Mouse (Mus musculus) hindbrain, embryonic 15.5 days (tissue): ENCODE results near the gene Opcml. TPM values are rescaled to one million over a fixed set of nuclear protein-coding genes. Genes with fewer than 3 reads are reported as not detected.
A peak's percentile ranks its signal among the peaks of the same experiment; 100 is the strongest.

ENCODE experiments used
- ATAC-seq: fragments of 200-750 bp; cut with Nextera tagmentation; 2 replicates; pipeline ENCODE4 v1.8.0; 2017; ENCODE audit warnings: low read depth, moderate number of reproducible peaks, moderate TSS enrichment; ENCODE audit not compliant: low FRiP score
- H3K27ac ChIP-seq: fragments of 300-500 bp; sonication (generic); replicated peaks from 2 replicates; pipeline ENCODE4 v1.5.1; 2015; ENCODE audit warnings: mild to moderate bottlenecking, inconsistent platforms
- H3K27me3 ChIP-seq: fragments of 300-500 bp; sonication (generic); 2 replicates; pipeline ENCODE4 v1.6.1; 2015; ENCODE audit warnings: control low read depth, inconsistent platforms
- H3K36me3 ChIP-seq: fragments of 300-500 bp; sonication (generic); 2 replicates; pipeline ENCODE4 v1.6.1; 2015; ENCODE audit warnings: control low read depth, inconsistent platforms
- H3K4me1 ChIP-seq: fragments of 300-500 bp; sonication (generic); replicated peaks from 2 replicates; pipeline ENCODE4 v1.6.1; 2015; ENCODE audit warnings: control low read depth, inconsistent platforms
- H3K4me2 ChIP-seq: fragments of 300-500 bp; sonication (generic); 2 replicates; pipeline ENCODE4 v1.6.1; 2015; ENCODE audit warnings: moderate library complexity, mild to moderate bottlenecking, inconsistent platforms
- H3K4me3 ChIP-seq: fragments of 300-500 bp; sonication (generic); 2 replicates; pipeline ENCODE4 v1.5.1; 2015; ENCODE audit warnings: mild to moderate bottlenecking, inconsistent platforms
- H3K9ac ChIP-seq: fragments of 300-500 bp; sonication (generic); 2 replicates; pipeline ENCODE4 v1.6.1; 2015; ENCODE audit warnings: inconsistent platforms
- H3K9me3 ChIP-seq: fragments of 300-500 bp; sonication (generic); 2 replicates; pipeline ENCODE4 v1.6.1; 2016; ENCODE audit warnings: control low read depth, inconsistent platforms
- WGBS: fragments of 180-500 bp; shearing (Covaris S2); methylation state at CpG from one replicate; pipeline ENCODE4 v1.1.7; 2015; 5-methylcytosine and 5-hydroxymethylcytosine counted together
- polyA plus RNA-seq: library from polyadenylated mRNA; unstranded; fragments of >200 nt; fragmentation: Nextera tagmentation; extraction: Ambion mirVana; gene quantifications from 2 replicates; pipeline ENCODE4 v1.2.1, GENCODE M21; 2015

Gene Opcml
- polyA plus RNA-seq: 41.8 and 44.3 TPM in 2 replicates

DNA sequence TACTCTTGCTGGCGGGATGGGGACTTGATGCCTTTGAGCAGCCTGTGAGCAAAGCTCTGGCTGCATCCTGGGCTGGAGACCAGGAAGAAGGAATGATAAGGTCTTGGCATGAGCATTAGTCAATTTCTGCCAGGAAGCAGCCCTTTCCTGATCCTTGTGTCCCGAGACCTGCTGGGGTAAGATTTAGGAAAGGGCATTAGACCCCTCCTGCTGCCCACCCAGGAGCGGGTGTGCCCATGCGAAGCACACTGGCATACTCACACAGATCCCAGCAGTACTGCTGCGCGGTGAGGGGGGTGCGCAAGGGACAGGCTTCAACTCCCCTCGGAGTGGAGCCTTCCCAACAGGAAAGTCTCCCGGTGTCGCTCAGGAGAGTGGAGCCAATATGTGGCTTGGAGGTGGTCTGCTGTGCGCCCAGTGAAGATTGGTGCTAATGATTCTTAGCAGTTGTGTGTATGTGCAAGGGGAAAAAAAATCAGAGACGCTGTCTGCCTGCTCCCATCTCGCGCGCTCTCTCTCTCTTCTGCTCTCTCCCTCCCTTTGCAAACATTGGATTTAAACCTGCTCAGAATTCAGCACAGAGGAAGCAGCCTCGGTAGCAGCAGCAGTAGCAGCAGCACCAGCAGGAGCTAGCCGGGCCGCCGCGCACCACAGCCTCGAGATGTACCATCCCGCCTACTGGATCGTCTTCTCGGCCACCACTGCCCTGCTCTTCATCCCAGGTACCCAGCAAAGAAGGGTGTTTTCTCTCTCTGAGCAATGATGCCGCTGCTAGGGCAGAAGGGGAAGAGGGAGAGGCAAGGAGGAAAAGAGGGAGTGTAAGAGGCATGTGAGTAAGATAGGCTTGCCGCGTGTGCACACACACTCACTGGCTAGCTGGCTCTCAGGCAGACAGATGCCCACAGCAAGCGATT lies at the start of gene Opcml:
Gene Opcml, plus strand, starts transcription at position 51 of the 914 bp plus-strand sequence.
- under 1% methylated on average over 28 of the region's 28 CpGs for WGBS
- H3K4me2 ChIP-seq: peak within 1 kb of the TSS; percentile 71
- no peaks in the 10 kb centered on the region for H3K36me3 ChIP-seq
- peak within 1 kb of the TSS; percentile 56 for H3K4me3 ChIP-seq
- H3K27ac ChIP-seq: peak within 1 kb of the TSS; percentile 90
- H3K4me1 ChIP-seq: peaks cover 17% of the 10 kb centered on the region
- H3K9me3 ChIP-seq: no peaks in the 10 kb centered on the region
- ATAC-seq: peak; percentile 93
- peak within 1 kb of the TSS; percentile 54 for H3K9ac ChIP-seq
- peaks cover 11% of the 10 kb centered on the region for H3K27me3 ChIP-seq

DNA sequence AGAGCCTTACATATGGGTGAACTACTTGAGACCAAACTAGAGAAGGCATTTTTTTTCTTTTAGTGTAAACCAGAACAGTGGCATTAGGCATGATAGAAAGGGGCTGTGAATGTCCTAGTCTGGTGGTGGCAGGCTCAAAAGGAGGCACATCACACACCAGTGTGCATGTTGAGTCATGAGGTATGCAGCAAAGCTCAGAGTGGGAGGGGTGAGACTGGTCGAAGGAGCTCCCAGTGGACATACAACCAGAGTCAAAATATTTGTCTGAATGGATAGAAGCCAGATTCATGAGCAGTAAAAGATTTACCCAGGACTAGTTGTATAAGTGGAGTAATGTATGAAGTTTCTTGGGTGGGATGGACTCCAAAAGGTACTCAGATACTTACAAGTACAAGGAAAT lies 31.9 kb upstream of the Opcml start:
- no peaks in the 10 kb centered on the region for H3K9me3 ChIP-seq
- no peak overlapping the region for H3K4me3 ChIP-seq
- no peak overlapping the region for H3K27ac ChIP-seq
- no peaks in the 10 kb centered on the region for H3K4me1 ChIP-seq
- H3K9ac ChIP-seq: no peak overlapping the region
- no peaks in the 10 kb centered on the region for H3K27me3 ChIP-seq
- no peaks in the 10 kb centered on the region for H3K36me3 ChIP-seq
- ATAC-seq: no peak
- H3K4me2 ChIP-seq: no peak overlapping the region
- 79% methylated on average over 1 of the region's 1 CpGs for WGBS

DNA sequence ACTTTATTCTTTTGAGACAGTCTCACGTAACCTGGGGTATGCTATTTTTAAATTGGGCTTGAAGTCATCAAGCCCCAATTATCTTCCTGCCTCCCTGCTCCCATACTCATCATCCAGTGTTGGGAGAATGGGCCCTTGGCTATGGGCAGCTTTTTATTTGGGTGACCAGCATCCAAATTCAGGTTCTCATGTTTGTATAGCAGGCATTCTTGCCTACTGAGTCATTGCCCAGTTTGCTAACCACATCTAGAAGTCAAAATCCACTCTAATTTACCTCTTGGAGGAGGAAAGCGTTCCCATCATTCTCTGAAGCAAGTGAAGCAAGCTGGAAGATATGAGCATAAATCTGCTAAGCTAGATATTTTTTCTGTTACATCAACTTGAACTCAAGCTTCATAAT lies 29.4 kb upstream of the Opcml start:
- H3K36me3 ChIP-seq: no peaks in the 10 kb centered on the region
- H3K9me3 ChIP-seq: no peaks in the 10 kb centered on the region
- no peaks in the 10 kb centered on the region for H3K27me3 ChIP-seq
- H3K4me3 ChIP-seq: no peak overlapping the region
- H3K9ac ChIP-seq: no peak overlapping the region
- no peak overlapping the region for H3K4me2 ChIP-seq
- ATAC-seq: no peak
- no peaks in the 10 kb centered on the region for H3K4me1 ChIP-seq
- H3K27ac ChIP-seq: no peak overlapping the region
- 91% methylated on average over 2 of the region's 2 CpGs for whole genome bisulfite sequencing

DNA sequence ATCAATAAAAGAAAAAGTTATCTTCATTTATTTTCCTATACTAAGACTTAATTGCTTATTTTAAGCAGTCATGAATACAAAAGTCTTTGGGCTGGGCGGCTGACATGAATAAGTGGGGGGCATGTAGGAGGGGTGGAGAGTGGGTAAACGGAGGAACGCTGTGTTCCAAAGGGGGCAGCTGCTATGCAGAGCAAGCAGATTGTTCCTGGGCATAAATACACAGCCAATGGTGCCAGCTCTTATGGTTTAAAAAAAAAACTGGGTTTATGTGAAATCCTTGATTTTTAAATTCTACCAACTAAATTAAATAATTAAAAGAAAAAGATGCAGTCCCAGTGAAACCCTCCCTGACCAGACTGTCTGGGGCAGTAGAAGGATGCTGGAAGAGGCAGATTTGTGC lies 24.1 kb upstream of the Opcml start:
- Histone ChIP-seq H3K4me1 (no peaks in the 10 kb centered on the region), H3K36me3 (no peaks in the 10 kb centered on the region), H3K4me2 (no peak overlapping the region), H3K4me3 (no peak overlapping the region), H3K27ac (no peak overlapping the region), H3K9ac (no peak overlapping the region), H3K27me3 (no peaks in the 10 kb centered on the region), H3K9me3 (no peaks in the 10 kb centered on the region)
- 68% methylated on average over 3 of the region's 3 CpGs for WGBS
- no peak for ATAC-seq

DNA sequence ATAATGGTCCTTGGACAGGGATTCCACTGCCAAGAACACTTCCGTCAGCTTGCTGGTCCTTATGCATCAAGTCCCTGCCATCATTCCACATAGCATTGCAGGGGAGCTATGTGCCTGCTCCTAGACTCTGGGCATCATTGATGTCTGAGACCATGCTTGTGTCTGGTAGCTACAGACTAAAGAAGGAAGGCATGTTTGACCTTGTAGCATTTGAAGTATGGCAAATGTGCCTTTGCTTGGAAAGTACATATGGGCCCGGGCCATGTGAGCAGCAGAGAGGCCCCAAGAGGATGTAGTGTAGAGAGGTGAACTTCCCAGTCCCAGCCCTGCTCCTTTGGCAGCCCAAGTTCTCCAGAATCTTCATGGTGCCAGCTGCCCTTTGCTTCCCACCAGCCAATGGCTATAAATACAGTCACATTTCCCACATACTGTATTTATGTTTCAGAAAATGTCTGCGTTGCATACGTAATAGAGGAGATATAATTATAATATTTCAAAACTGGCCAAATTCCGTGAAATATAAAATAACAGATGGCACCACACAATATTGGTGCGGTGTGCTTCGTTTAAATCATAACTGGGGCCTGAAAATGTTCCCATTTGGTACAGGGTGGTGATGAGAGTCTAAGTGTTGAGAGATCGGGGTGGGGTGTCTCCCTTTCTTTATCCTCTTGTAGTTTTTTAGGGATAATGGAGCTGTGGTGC lies 23.2 kb upstream of the Opcml start:
- Histone ChIP-seq H3K4me1 (no peaks in the 10 kb centered on the region), H3K27ac (no peak overlapping the region), H3K36me3 (no peaks in the 10 kb centered on the region), H3K9me3 (no peaks in the 10 kb centered on the region), H3K4me2 (no peak overlapping the region), H3K9ac (no peak overlapping the region), H3K4me3 (no peak overlapping the region), H3K27me3 (no peaks in the 10 kb centered on the region)
- WGBS: 90% methylated on average over 8 of the region's 8 CpGs
- no peak for ATAC-seq

DNA sequence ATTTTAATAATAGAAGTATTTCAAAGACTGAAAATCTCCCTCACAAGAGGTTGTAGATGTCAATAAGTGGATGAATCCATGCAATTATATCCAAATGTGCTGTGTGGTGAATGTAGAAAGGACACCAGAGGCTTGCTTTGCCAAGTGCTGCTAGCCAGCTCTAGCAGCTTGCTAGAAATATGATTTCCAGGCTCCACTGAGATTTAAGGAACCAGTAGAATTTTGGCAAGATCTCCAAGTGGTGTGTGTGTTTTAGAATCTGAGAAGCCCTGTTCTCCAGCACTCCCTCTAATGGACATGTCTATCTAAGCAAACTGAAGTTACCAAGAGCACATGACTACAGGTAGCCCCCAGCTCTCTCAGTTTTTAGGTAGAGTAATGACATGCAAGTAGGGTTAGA lies 21.8 kb upstream of the Opcml start:
- no peak for ATAC-seq
- Histone ChIP-seq H3K4me3 (no peak overlapping the region), H3K9me3 (no peaks in the 10 kb centered on the region), H3K4me2 (no peak overlapping the region), H3K27ac (no peak overlapping the region), H3K27me3 (no peaks in the 10 kb centered on the region), H3K9ac (no peak overlapping the region), H3K4me1 (no peaks in the 10 kb centered on the region), H3K36me3 (no peaks in the 10 kb centered on the region)

DNA sequence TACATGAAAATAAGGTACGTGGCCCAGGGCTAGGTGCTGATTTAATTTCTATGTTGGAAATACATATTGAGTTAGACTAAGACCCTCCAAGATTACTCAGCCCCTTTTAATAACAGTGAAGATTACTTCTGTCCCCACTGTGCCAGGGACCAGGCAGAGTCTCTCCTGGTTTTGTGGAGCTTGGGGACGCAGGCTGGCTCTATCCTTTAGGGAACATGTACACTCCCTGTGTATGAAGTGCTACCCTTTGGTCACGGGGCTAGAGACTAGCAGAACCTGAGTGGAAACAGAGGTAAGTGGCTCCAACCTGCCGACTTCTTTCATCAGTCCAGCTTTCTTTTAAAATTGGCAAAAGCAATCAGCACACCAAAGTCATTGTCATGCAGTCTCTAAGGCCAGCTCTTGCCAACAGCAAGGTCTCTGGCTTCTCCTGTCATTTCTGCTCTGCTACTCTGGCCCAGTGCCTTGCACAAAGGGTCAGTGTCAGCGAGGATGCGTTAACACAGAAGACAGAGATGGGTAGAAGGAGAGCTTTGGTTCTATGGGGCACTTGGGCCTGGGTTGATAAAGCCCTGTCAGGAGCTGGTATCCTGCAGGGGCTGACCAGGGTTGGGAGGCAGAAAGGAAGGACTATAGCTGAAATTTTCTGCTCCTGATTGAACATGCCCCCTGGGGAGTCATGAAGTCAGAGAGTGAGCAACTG lies 9.1 kb upstream of the Opcml start:
- Histone ChIP-seq H3K36me3 (no peaks in the 10 kb centered on the region), H3K4me3 (no peak overlapping the region), H3K9me3 (no peaks in the 10 kb centered on the region), H3K27ac (no peak overlapping the region), H3K4me2 (no peak overlapping the region), H3K9ac (no peak overlapping the region), H3K27me3 (0 out of 2 replicates have a peak, but pooled peaks cover 3% of the 10 kb centered on the region), H3K4me1 (peaks cover 6% of the 10 kb centered on the region; the same call in 1 of the 2 replicates)
- 40% methylated on average over 6 of the region's 6 CpGs for WGBS
- ATAC-seq: 0 out of 2 replicates have a peak, but pooled peaks have one; percentile 19

DNA sequence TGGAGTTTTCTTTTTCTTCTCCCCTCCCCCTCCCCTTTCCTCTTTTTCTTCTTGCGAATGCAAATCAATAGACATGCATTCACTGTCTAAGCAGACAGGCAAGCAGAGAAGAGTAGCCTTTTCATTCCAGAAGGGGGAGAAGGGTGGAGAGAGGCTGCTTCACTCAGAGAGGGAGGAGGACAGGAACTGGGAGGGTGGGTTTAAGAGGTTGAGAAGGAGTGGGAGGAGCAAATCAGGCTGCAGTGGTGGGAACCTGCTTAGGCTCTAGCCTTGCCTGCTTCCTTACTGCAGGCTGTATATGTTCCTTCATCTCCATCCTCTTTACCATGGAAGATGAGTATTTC lies 8.6 kb upstream of the Opcml start:
- WGBS: 0% methylated on average over 1 of the region's 1 CpGs
- H3K36me3 ChIP-seq: no peaks in the 10 kb centered on the region
- H3K27me3 ChIP-seq: 0 out of 2 replicates have a peak, but pooled peaks cover 3% of the 10 kb centered on the region
- no peak overlapping the region for H3K4me2 ChIP-seq
- no peak overlapping the region for H3K27ac ChIP-seq
- H3K9me3 ChIP-seq: no peaks in the 10 kb centered on the region
- peaks cover 6% of the 10 kb centered on the region; the same call in 1 of the 2 replicates for H3K4me1 ChIP-seq
- no peak overlapping the region for H3K9ac ChIP-seq
- no peak overlapping the region for H3K4me3 ChIP-seq
- ATAC-seq: 0 out of 2 replicates have a peak, but pooled peaks have one; percentile 68

DNA sequence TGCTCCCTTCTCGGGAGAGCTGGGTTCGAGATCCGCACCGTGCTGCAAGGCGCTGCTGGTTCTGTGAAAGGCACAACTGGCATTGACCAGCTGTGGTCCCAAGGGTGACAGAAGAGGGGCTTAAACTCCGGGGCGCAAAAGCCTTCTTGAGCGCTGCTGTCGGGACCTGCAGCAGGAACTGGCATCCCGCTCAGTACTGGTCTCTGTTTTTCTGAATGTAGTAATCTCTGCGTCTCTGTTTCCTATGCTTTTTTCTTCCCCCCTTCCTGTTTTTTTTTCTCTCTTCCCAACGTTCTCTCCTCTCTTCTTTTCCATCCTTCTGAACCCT lies 1.0 kb downstream of the Opcml start:
- no peaks in the 10 kb centered on the region for H3K9me3 ChIP-seq
- H3K4me1 ChIP-seq: peaks cover 17% of the 10 kb centered on the region
- H3K36me3 ChIP-seq: no peaks in the 10 kb centered on the region
- H3K4me2 ChIP-seq: peak overlapping the region; percentile 71
- H3K27me3 ChIP-seq: peaks cover 11% of the 10 kb centered on the region
- H3K27ac ChIP-seq: peak overlapping the region; percentile 90
- whole genome bisulfite sequencing: 2% methylated on average over 12 of the region's 12 CpGs
- H3K9ac ChIP-seq: peak overlapping the region; percentile 54
- H3K4me3 ChIP-seq: peak overlapping the region; percentile 56
- peak; percentile 39; the same call in 1 of the 2 replicates for ATAC-seq

DNA sequence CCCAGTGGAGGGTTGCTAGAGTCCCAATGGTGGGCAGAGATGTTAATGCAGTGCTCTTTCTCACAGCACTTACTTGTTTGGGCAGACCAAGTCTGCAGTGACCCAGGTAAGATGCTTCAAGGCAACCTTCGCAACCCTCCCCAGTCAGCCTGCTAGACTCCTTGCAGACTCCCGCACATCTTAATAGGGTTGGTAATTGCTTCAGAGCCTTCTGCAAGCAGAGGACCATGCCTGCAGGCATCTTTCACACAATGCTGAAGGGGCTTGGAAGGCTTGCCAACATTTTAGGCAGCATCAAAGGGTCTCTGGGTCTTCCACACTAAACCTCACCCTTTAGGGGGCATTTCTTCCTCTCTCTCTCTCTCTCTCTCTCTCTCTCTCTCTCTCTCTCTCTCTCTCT lies 1.7 kb downstream of the Opcml start:
- Histone ChIP-seq H3K4me3 (peak overlapping the region; percentile 56), H3K9ac (peak overlapping the region; percentile 54), H3K4me1 (peaks cover 17% of the 10 kb centered on the region), H3K4me2 (peak overlapping the region; percentile 71), H3K36me3 (no peaks in the 10 kb centered on the region), H3K9me3 (no peaks in the 10 kb centered on the region), H3K27ac (no peak overlapping the region), H3K27me3 (peaks cover 11% of the 10 kb centered on the region)
- no peak for ATAC-seq
- 40% methylated on average over 2 of the region's 2 CpGs for WGBS

DNA sequence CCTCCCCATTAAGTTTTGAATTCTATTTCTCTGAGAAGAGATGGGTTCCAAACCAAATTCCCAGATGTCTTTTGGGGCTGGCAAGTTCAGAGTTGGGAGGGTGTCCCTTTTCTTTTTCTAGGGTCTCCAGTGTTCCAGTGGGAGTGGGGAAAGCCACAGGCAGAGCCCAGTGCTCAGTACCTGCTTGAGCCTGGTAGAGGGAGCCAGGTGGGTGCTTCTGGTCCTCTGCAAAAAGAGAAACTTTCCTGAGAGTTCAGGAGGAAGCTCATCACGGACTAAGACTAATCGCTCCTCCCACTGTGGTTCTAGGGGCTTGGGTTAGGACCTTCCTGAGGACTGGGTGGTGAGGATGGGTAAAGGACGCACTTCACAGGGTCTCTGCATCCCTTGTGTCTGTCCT lies 2.4 kb downstream of the Opcml start:
- ATAC-seq: no peak

DNA sequence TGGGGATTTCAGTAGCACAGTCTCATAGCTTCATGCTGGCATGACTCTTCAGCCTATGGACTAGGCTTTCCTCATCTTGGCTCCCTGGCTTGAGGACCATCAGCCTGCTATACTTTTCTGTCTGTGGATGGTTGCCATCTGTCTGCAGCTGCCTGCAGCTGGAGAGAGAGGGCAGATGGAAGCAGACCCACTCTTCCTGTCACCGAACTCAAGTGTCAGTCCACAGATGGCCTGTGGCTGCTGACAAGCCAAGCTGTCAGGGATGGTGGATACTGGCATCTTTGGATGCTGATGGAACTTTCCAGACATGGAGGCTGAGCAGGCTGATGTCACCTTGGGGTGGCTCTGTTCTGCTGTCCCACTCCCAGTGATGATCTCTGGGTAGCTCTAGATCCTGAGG lies 6.0 kb downstream of the Opcml start:
- no peak for ATAC-seq
- H3K27ac ChIP-seq: no peak overlapping the region

More for the DNA sequence above, 2.4 kb downstream of the Opcml start:
- H3K27ac ChIP-seq: no peak overlapping the region
- H3K4me3 ChIP-seq: no peak overlapping the region
- H3K4me1 ChIP-seq: peaks cover 17% of the 10 kb centered on the region
- peaks cover 11% of the 10 kb centered on the region for H3K27me3 ChIP-seq
- no peak overlapping the region for H3K9ac ChIP-seq
- peak overlapping the region; percentile 33 for H3K4me2 ChIP-seq
- H3K36me3 ChIP-seq: no peaks in the 10 kb centered on the region
- H3K9me3 ChIP-seq: no peaks in the 10 kb centered on the region
- WGBS: 82% methylated on average over 3 of the region's 3 CpGs

More for the DNA sequence above, 6.0 kb downstream of the Opcml start:
- Histone ChIP-seq H3K27me3 (peaks cover 8% of the 10 kb centered on the region), H3K9me3 (no peaks in the 10 kb centered on the region), H3K4me3 (no peak overlapping the region), H3K4me2 (no peak overlapping the region), H3K36me3 (no peaks in the 10 kb centered on the region), H3K9ac (no peak overlapping the region), H3K4me1 (peaks cover 4% of the 10 kb centered on the region)
- 81% methylated on average over 1 of the region's 1 CpGs for WGBS
